Mouse (Mus musculus): ENCODE measurements around the gene Trhr2.

Gene Trhr2

GRCm38 (mm10) chr8:122350309-122351089, 10.0 kb downstream of the Trhr2 start:
- no peak for DNase-seq

GRCm38 (mm10) chr8:122349357-122350297, 10.9 kb downstream of the Trhr2 start:
- DNase-seq, result no peak

DNA sequence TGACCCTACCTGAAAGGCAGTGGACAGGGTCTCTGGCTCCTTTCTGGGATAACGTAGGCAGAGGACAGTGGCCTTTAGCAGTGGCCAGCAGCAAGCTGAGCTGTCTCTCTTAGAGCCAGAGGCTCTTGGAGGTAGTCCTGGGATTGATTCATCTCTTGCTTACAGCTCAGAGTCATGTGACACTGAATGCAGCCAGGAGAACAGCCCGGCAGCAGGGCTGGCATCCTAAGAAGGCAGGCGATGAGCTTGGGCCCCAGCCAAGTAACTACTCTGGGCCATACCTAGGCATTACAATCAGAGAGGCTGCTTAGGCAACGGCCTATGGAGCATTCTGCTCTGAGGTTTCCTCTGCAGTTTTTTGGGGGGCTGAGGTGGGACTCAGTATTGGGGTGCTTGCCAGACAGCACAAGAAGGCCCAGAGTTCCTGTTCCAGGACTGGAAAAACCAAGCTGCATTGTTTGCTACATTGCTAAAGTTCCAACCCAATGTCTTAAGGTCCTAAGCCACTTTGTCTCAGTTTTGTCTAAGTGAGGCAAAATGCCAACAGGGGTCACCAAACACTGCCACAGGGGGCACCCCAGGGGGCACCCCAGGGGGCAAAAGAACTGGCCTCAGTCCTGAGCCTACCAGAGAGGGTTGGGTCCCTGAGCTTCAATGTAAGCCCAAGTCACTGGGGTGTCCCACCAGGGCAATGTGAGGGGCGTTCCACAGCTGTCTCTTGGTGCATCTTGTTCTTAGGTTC, 12.6 kb downstream of the Trhr2 start:
- peak; percentile 88 for DNase-seq

GRCm38 (mm10) chr8:122345181-122346095, 15.1 kb downstream of the Trhr2 start:
- DNase-seq, result no peak

- DNase-seq, result no peak
Measured at GRCm38 (mm10) chr8:122344219-122344618, 16.3 kb downstream of the Trhr2 start.

- DNase-seq, result no peak
Measured at GRCm38 (mm10) chr8:122343758-122344157, 16.8 kb downstream of the Trhr2 start.

DNA sequence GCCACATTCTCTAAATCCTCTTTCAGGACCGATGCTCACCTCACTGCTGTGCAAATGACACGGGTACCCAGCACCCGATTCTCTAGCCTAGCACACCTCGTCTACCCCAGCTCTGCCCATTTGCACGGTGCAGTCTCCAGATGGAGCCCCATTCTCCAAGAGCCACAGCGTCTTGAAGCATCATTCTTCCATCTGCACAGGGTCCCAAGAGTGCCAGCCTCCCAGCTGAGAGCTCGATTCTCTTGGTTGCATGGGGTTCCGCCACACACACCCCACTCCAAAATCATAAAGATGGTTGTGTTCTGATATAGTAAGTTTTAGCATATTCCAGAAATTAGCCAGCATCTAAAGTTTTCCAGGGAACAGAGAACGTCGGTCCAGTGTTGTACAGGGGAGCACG, 17.2 kb downstream of the Trhr2 start:
- DNase-seq, result no peak

- DNase-seq, result no peak
Measured at GRCm38 (mm10) chr8:122342806-122343209, 17.7 kb downstream of the Trhr2 start.

- no peak for DNase-seq
Measured at GRCm38 (mm10) chr8:122342362-122342761, 18.2 kb downstream of the Trhr2 start.

GRCm38 (mm10) chr8:122341790-122342189, 18.8 kb downstream of the Trhr2 start:
- DNase-seq, result no peak

DNA sequence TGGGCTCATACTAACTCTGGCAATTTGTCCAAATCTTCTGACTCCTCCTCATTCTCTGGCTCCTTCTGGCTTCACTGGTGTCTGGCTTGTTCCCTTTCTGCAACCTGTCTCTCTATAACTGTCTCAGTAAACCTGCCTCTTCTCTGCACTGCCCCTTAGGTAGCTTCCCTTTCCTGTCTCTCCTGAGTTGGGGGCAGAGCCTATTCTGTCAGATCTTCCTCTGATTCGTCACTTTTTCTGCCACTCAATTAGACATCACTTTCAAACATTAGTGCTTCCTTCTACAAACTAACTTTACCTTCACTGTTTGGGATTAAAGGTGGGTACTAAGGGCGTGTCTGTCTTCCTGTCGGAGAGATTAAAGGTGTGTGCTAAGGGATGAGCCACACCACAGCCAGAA, 19.8 kb downstream of the Trhr2 start:
- no peak for DNase-seq

DNA sequence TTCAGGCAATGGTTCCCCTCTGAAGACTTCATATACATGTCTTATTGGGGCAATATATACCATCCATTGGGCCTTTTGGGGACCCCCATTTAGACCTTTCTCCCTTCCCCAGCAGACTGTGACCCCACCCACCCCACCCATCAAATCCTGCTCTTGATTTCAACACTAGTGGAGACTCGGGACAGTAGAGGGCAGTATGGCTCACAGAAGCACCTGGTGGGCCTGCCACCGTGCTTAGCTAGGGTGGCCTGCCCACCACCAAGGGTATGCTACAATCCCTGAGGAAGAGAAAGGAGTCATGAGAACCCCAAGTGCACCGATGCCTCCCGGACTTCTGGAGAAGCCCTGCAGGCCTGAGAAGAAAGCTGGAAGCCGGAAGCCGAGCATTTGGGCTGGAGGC, 21.7 kb downstream of the Trhr2 start:
- DNase-seq, result no peak

DNA sequence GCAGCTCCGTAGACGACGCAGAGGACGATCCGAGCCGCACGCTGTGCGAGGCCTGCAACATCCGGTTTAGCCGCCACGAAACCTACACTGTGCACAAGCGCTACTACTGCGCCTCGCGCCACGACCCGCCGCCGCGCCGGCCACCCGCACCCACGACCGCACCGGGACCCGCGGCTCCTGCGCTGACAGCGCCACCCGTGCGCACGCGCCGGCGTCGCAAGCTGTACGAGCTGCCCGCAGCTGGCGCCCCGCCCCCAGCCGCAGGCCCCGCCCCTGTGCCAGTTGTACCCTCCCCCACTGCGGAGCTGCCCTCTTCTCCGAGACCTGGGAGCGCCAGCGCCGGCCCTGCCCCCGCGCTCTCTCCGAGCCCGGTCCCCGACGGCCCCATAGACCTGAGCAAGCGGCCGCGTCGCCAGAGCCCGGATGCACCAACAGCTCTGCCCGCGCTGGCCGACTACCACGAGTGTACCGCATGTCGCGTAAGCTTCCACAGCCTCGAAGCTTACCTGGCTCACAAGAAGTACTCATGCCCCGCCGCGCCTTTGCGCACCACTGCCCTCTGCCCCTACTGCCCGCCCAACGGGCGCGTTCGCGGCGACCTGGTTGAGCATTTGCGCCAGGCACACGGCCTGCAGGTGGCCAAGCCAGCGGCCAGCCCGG, 24.2 kb downstream of the Trhr2 start:
- DNase-seq, result no peak

DNA sequence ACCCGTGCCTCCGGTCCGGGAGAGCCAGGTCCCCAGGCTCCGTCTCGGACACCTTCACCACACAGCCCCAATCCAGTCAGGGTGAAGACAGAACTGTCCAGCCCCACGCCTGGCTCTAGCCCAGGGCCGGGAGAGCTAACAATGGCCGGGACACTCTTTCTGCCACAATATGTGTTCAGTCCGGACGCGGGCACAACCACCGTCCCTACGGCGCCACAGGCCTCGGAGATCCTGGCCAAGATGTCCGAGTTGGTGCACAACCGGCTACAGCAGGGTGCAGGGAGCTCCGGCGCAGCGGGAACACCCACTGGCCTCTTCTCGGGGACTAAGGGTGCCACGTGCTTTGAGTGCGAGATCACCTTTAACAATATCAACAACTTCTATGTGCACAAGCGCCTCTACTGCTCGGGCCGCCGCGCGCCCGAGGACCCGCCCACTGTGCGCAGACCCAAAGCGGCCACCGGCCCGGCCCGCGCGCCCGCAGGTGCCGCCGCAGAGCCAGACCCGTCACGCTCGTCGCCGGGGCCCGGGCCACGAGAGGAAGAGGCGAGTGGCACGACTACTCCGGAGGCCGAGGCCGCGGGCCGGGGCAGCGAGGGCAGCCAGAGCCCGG, 24.8 kb downstream of the Trhr2 start:
- DNase-seq, result no peak

DNA sequence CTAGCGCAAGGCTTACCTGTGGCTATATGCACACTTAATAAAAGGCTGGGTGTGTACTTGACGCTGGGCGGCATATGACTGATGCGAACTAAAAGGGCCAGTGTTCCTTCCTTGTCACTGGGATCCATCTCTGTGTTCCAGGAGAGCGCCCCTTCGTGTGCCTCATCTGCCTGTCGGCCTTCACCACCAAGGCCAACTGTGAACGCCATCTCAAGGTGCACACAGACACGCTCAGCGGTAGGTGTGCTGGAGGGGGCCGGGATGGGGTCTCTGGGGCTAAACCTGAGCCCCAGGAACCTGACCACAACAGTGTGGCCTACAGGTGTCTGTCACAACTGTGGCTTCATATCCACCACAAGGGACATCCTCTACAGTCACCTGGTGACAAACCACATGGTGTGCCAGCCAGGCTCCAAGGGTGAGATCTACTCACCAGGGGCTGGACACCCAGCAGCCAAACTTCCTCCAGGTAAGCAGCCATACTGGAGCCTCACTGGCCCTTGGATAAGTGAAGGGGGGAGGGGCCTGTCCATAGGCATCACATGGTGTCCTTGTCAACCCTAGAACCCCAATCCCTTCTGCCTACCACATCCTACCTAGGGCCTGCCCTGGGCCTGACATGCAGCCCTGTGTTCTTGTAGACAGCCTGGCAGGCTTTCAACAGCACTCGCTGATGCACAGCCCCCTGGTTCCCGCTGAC, 25.6 kb downstream of the Trhr2 start:
- no peak for DNase-seq

DNA sequence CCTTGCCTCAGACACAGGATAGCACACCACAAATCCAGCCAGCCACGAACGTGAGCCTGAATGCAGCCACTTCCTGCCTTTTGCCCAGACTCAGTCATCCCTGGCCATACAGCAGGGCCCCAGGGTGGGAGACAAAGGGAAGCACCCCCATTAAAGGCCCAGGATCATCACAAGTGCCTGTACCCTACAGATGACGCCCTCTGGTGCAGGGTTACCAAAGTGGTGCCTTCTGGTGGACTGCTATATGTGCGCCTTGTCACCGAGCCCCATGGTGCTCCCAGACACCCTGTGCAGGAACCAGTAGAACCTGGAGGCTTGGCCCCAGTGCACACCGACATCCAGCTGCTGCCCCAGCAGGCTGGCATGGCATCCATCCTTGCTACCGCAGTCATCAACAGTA, 27.0 kb downstream of the Trhr2 start:
- no peak for DNase-seq

GRCm38 (mm10) chr8:122332753-122333506, 27.6 kb downstream of the Trhr2 start:
- DNase-seq, result peak; percentile 74

DNA sequence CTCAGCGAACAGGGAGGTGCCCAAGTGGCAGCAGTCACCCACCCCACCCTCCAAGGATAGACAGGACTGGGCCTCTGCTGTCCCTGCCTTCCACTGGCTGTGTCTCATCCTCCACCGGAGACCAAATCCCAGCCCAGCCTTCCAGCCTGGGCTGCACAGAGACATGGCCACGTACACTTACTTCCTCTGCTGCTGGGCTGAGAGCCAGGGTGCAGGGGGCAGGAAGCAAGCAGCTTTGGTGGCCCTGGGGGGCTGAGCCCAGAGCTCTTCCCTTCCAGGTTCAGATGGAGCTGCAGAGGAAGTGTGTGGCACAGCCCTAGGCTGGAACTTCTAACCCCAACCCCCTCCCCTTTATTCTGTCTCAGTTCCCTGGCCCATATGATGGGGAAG, 29.4 kb downstream of the Trhr2 start:
- DNase-seq, result peak; percentile 66

- DNase-seq, result no peak
Measured at GRCm38 (mm10) chr8:122330446-122331133, 30.0 kb downstream of the Trhr2 start.

Measured in layer of hippocampus, adult 9-11 months (tissue).